Mouse (Mus musculus): ENCODE data around the gene Haus2. TPM values are rescaled to one million over a fixed set of nuclear protein-coding genes. Genes with fewer than 3 reads are reported as not detected.
"Not testable (repeated sequence)": the region's sequence is repeated elsewhere in the genome, so short reads cannot be mapped to it uniquely, and the experiment has no call there.

Gene Haus2
- polyA plus RNA-seq (2012) = 0.15 and 0.17 TPM in 2 replicates

GRCm38 (mm10) chr2:120608830-120609723 lies at the start of gene Haus2, which contains the start of gene Lrrc57:
Gene Haus2, plus strand, starts transcription at chr2:120609383.
Gene Lrrc57, minus strand, starts transcription at chr2:120609520.
- Histone ChIP-seq H3K36me3 (ENCODE audit: control insufficient read depth) (peaks cover 54% of the 10 kb centered on the region), H3K4me3 (replicated peaks) (peak within 1 kb of the TSS; percentile 92), H3K9me3 (ENCODE audit: control insufficient read depth, low read length) (no peaks in the 10 kb centered on the region), H3K27me3 (ENCODE audit: control insufficient read depth) (no peaks in the 10 kb centered on the region), H3K4me1 (ENCODE audit: control insufficient read depth) (peaks cover 32% of the 10 kb centered on the region)
- TF ChIP-seq TAL1 (IDR thresholded peaks at IDR 0.05; ENCODE audit: low read length) (no peak), GATA1 (IDR thresholded peaks at IDR 0.05; ENCODE audit: low read length) (no peak)

GRCm38 (mm10) chr2:120561524-120561923 lies 47.7 kb upstream of the Haus2 start:
- no peak overlapping the region for H3K4me3 ChIP-seq (replicated peaks)
- H3K27me3 ChIP-seq (ENCODE audit: control insufficient read depth) = no peaks in the 10 kb centered on the region
- H3K4me1 ChIP-seq (ENCODE audit: control insufficient read depth) = peaks cover 36% of the 10 kb centered on the region
- H3K9me3 ChIP-seq (ENCODE audit: control insufficient read depth, low read length) = no peaks in the 10 kb centered on the region
- TF ChIP-seq TAL1 (IDR thresholded peaks at IDR 0.05; ENCODE audit: low read length) (no peak), GATA1 (IDR thresholded peaks at IDR 0.05; ENCODE audit: low read length) (no peak)
- H3K36me3 ChIP-seq (ENCODE audit: control insufficient read depth) = peaks cover 2% of the 10 kb centered on the region; the same call in 1 of the 2 replicates

- H3K9me3 ChIP-seq (ENCODE audit: control insufficient read depth, low read length) = no peaks in the 10 kb centered on the region
- H3K4me1 ChIP-seq (ENCODE audit: control insufficient read depth) = peaks cover 43% of the 10 kb centered on the region
- H3K36me3 ChIP-seq (ENCODE audit: control insufficient read depth) = no peaks in the 10 kb centered on the region
- no peaks in the 10 kb centered on the region for H3K27me3 ChIP-seq (ENCODE audit: control insufficient read depth)
- peak overlapping the region; percentile 79 for H3K4me3 ChIP-seq (replicated peaks)
- TF ChIP-seq GATA1 (IDR thresholded peaks at IDR 0.05; ENCODE audit: low read length) (no peak), TAL1 (IDR thresholded peaks at IDR 0.05; ENCODE audit: low read length) (no peak)
These were observed 46.3 kb upstream of the Haus2 start for GRCm38 (mm10) chr2:120562859-120563234.

- no peak for TF ChIP-seq GATA1 (IDR thresholded peaks at IDR 0.05; ENCODE audit: low read length)
- no peak for TF ChIP-seq TAL1 (IDR thresholded peaks at IDR 0.05; ENCODE audit: low read length)
- Histone ChIP-seq H3K9me3 (ENCODE audit: control insufficient read depth, low read length) (no peaks in the 10 kb centered on the region), H3K4me1 (ENCODE audit: control insufficient read depth) (peaks cover 45% of the 10 kb centered on the region), H3K36me3 (ENCODE audit: control insufficient read depth) (no peaks in the 10 kb centered on the region), H3K4me3 (replicated peaks) (peak within 1 kb of the TSS; percentile 79), H3K27me3 (ENCODE audit: control insufficient read depth) (no peaks in the 10 kb centered on the region)
These were observed 45.8 kb upstream of the Haus2 start, which contains the start of gene Zfp106 for GRCm38 (mm10) chr2:120563235-120563990. Gene Zfp106, minus strand, starts transcription at chr2:120563843.

GRCm38 (mm10) chr2:120564548-120565188 lies 44.5 kb upstream of the Haus2 start:
- peaks cover 53% of the 10 kb centered on the region for H3K4me1 ChIP-seq (ENCODE audit: control insufficient read depth)
- not testable (repeated sequence) for H3K4me3 ChIP-seq (replicated peaks)

GRCm38 (mm10) chr2:120565363-120565762 lies 43.8 kb upstream of the Haus2 start:
- TF ChIP-seq GATA1 (IDR thresholded peaks at IDR 0.05; ENCODE audit: low read length) = no peak
- TF ChIP-seq TAL1 (IDR thresholded peaks at IDR 0.05; ENCODE audit: low read length) = no peak
- no peaks in the 10 kb centered on the region for H3K27me3 ChIP-seq (ENCODE audit: control insufficient read depth)
- H3K9me3 ChIP-seq (ENCODE audit: control insufficient read depth, low read length) = no peaks in the 10 kb centered on the region
- H3K4me3 ChIP-seq (replicated peaks) = no peak overlapping the region
- peaks cover 53% of the 10 kb centered on the region for H3K4me1 ChIP-seq (ENCODE audit: control insufficient read depth)
- H3K36me3 ChIP-seq (ENCODE audit: control insufficient read depth) = no peaks in the 10 kb centered on the region; the same call in 1 of the 2 replicates

More at GRCm38 (mm10) chr2:120564548-120565188, 44.5 kb upstream of the Haus2 start:
- H3K27me3 ChIP-seq (ENCODE audit: control insufficient read depth); H3K36me3 ChIP-seq (ENCODE audit: control insufficient read depth); H3K9me3 ChIP-seq (ENCODE audit: control insufficient read depth, low read length): not testable (repeated sequence)

GRCm38 (mm10) chr2:120566886-120567797 lies 42.0 kb upstream of the Haus2 start, which contains the start of gene Snap23:
Gene Snap23, plus strand, starts transcription at chr2:120567671.
- peaks cover 9% of the 10 kb centered on the region for H3K36me3 ChIP-seq (ENCODE audit: control insufficient read depth)
- H3K4me3 ChIP-seq (replicated peaks) = peak within 1 kb of the TSS; percentile 69
- peaks cover 58% of the 10 kb centered on the region for H3K4me1 ChIP-seq (ENCODE audit: control insufficient read depth)
- no peaks in the 10 kb centered on the region for H3K9me3 ChIP-seq (ENCODE audit: control insufficient read depth, low read length)
- TF ChIP-seq GATA1 (IDR thresholded peaks at IDR 0.05; ENCODE audit: low read length) (no peak), TAL1 (IDR thresholded peaks at IDR 0.05; ENCODE audit: low read length) (no peak)
- H3K27me3 ChIP-seq (ENCODE audit: control insufficient read depth) = no peaks in the 10 kb centered on the region

- Histone ChIP-seq H3K4me1 (ENCODE audit: control insufficient read depth) (peaks cover 55% of the 10 kb centered on the region), H3K36me3 (ENCODE audit: control insufficient read depth) (peaks cover 9% of the 10 kb centered on the region), H3K4me3 (replicated peaks) (peak overlapping the region; percentile 69), H3K9me3 (ENCODE audit: control insufficient read depth, low read length) (no peaks in the 10 kb centered on the region), H3K27me3 (ENCODE audit: control insufficient read depth) (no peaks in the 10 kb centered on the region)
- TF ChIP-seq TAL1 (IDR thresholded peaks at IDR 0.05; ENCODE audit: low read length) (no peak), GATA1 (IDR thresholded peaks at IDR 0.05; ENCODE audit: low read length) (no peak)
These were observed 41.3 kb upstream of the Haus2 start for GRCm38 (mm10) chr2:120567798-120568320.
